Mouse (Mus musculus) stomach, embryonic 14.5 days (tissue): Measurements from ENCODE around the gene Lamb3. TPM values are rescaled to one million over a fixed set of nuclear protein-coding genes. Genes with fewer than 3 reads are reported as not detected.
A peak's percentile ranks its signal among the peaks of the same experiment; 100 is the strongest.

Experiments used
- ATAC-seq: fragments of 200-750 bp; cut with Nextera tagmentation; 2 replicates; pipeline ENCODE4 v1.8.0; 2017; ENCODE audit warnings: low read depth, moderate TSS enrichment; ENCODE audit not compliant: insufficient number of reproducible peaks, insufficient read depth, low FRiP score
- H3K27ac ChIP-seq: fragments of 300-500 bp; sonication (generic); 2 replicates; pipeline ENCODE4 v1.5.1; 2014; ENCODE audit warnings: mild to moderate bottlenecking, low read length, moderate library complexity, mixed read lengths
- H3K27me3 ChIP-seq: fragments of 300-500 bp; sonication (generic); 2 replicates; pipeline ENCODE4 v1.6.1; 2014; ENCODE audit warnings: low read length, control low read depth, mixed read lengths; ENCODE audit not compliant: control insufficient read depth, insufficient read depth
- H3K36me3 ChIP-seq: fragments of 300-500 bp; sonication (generic); 2 replicates; pipeline ENCODE4 v1.6.1; 2014; ENCODE audit warnings: mild to moderate bottlenecking, control low read depth, low read length, moderate library complexity, mixed read lengths; ENCODE audit not compliant: control insufficient read depth, insufficient read depth
- H3K4me1 ChIP-seq: fragments of 300-500 bp; sonication (generic); 2 replicates; pipeline ENCODE4 v1.6.1; 2014; ENCODE audit warnings: low read length, control low read depth, mixed read lengths; ENCODE audit not compliant: control insufficient read depth, insufficient read depth
- H3K4me2 ChIP-seq: fragments of 300-500 bp; sonication (generic); replicated peaks from 2 replicates; pipeline ENCODE4 v1.6.1; 2014; ENCODE audit warnings: low read depth, low read length, control low read depth
- H3K4me3 ChIP-seq: fragments of 300-500 bp; sonication (generic); 2 replicates; pipeline ENCODE4 v1.5.1; 2014; ENCODE audit warnings: low read depth, low read length, control low read depth
- H3K9ac ChIP-seq: fragments of 300-500 bp; sonication (generic); replicated peaks from 2 replicates; pipeline ENCODE4 v1.6.1; 2014; ENCODE audit warnings: low read depth, mild to moderate bottlenecking, control low read depth, low read length, moderate library complexity, mixed read lengths
- H3K9me3 ChIP-seq: fragments of 300-500 bp; sonication (generic); 2 replicates; pipeline ENCODE4 v1.6.1; 2016; ENCODE audit warnings: low read depth, low read length, control low read depth; ENCODE audit not compliant: control insufficient read depth
- WGBS: fragments of 180-500 bp; shearing (Covaris S2); extraction: QIAGEN DNeasy Blood & Tissue Kit; methylation state at CpG from one replicate; pipeline ENCODE4 v1.1.7; 2014; 5-methylcytosine and 5-hydroxymethylcytosine counted together
- polyA plus RNA-seq: library from polyadenylated mRNA; unstranded; fragments of >200 nt; fragmentation: Nextera tagmentation; extraction: Ambion mirVana; gene quantifications from 2 replicates; pipeline ENCODE4 v1.2.1, GENCODE M21; 2014

The Lamb3 gene
- polyA plus RNA-seq, 1 experiment from 2014 or later = 9.7 TPM

DNA sequence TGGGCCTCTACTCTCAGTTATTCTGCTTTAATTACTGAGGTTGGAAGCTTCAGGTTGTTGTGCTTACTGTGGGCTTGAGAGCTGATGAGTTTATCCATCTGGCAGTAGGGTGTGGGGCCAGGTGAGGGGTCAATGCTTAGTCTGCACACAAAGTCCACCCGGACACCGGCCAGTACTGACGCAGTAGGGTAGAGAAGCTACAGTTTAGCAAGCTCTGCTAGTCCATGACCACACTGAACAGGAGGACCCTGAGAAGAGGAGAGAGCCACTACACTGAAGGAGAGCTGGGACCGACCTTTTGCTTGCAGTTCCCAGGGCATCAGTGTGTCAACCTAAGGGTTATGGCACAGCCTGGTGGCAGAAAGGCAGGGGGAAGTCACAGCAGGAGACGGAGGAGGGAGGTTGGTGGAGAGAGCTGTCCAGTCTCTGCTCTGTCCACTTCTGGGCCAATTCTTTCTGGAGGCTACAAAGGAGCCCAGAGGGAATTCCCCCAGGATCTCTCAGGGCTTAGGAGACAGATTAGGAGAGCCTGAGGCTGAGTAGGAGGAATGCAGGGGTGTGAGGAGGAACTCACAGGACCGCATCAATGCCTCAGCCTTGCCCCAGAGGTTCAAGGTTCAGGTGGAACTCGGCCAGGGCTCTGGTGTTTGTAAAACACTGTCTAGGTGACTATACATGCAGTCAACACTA, 119.1 kb downstream of the Lamb3 start:
- Histone ChIP-seq H3K9ac (no peak overlapping the region), H3K36me3 (no peaks in the 10 kb centered on the region), H3K4me2 (no peak overlapping the region), H3K27me3 (no peaks in the 10 kb centered on the region), H3K27ac (no peak overlapping the region), H3K9me3 (no peaks in the 10 kb centered on the region), H3K4me3 (no peak overlapping the region), H3K4me1 (no peaks in the 10 kb centered on the region)
- 52% methylated on average over 7 of the region's 7 CpGs for WGBS
- ATAC-seq = no peak

GRCm38 (mm10) chr1:193327216-193327615, 119.7 kb downstream of the Lamb3 start:
- Histone ChIP-seq H3K9me3 (no peaks in the 10 kb centered on the region), H3K4me2 (no peak overlapping the region), H3K4me3 (no peak overlapping the region), H3K27ac (no peak overlapping the region), H3K4me1 (no peaks in the 10 kb centered on the region), H3K36me3 (no peaks in the 10 kb centered on the region), H3K9ac (no peak overlapping the region), H3K27me3 (no peaks in the 10 kb centered on the region)
- no peak for ATAC-seq
- WGBS = 68% methylated on average over 1 of the region's 1 CpGs

- no peak overlapping the region for H3K4me3 ChIP-seq
- H3K36me3 ChIP-seq = no peaks in the 10 kb centered on the region
- no peaks in the 10 kb centered on the region for H3K27me3 ChIP-seq
- no peaks in the 10 kb centered on the region for H3K4me1 ChIP-seq
- H3K27ac ChIP-seq = no peak overlapping the region
- H3K9ac ChIP-seq = no peak overlapping the region
- H3K9me3 ChIP-seq = no peaks in the 10 kb centered on the region
- ATAC-seq = no peak
- H3K4me2 ChIP-seq = no peak overlapping the region
- 77% methylated on average over 5 of the region's 5 CpGs for WGBS
Measured at GRCm38 (mm10) chr1:193327686-193328085, 120.2 kb downstream of the Lamb3 start.

GRCm38 (mm10) chr1:193329557-193329956, 122.1 kb downstream of the Lamb3 start:
- WGBS = 78% methylated on average over 9 of the region's 9 CpGs
- H3K27ac ChIP-seq = no peak overlapping the region
- ATAC-seq = no peak
- H3K4me2 ChIP-seq = no peak overlapping the region
- no peaks in the 10 kb centered on the region for H3K9me3 ChIP-seq
- H3K4me3 ChIP-seq = no peak overlapping the region
- H3K27me3 ChIP-seq = no peaks in the 10 kb centered on the region
- no peaks in the 10 kb centered on the region for H3K36me3 ChIP-seq
- no peaks in the 10 kb centered on the region for H3K4me1 ChIP-seq
- H3K9ac ChIP-seq = no peak overlapping the region

DNA sequence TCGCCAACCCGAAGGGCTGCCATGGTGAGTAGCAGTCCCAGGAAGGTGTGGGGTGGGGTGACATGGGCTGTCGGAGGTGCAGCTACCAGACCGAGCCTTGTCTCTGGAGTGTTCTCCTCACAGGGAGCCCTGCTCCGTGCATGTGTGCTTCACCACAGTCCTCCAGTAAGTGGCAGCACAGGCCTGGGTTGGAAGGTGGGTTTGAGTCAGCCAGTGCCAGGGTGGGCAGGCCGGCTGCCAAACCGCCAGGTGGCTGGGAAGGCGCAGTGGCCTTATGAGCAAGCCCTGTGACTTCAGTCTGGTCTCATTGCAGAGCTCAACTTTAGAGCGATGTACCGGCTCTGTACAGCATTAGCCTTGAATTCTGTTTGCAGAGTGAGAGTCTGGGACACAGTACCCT, 122.7 kb downstream of the Lamb3 start:
- no peaks in the 10 kb centered on the region for H3K27me3 ChIP-seq
- no peaks in the 10 kb centered on the region for H3K4me1 ChIP-seq
- no peak overlapping the region for H3K9ac ChIP-seq
- no peaks in the 10 kb centered on the region for H3K9me3 ChIP-seq
- no peaks in the 10 kb centered on the region for H3K36me3 ChIP-seq
- no peak overlapping the region for H3K4me2 ChIP-seq
- no peak overlapping the region for H3K4me3 ChIP-seq
- no peak overlapping the region for H3K27ac ChIP-seq
- ATAC-seq = peak; percentile 65; the same call in 1 of the 2 replicates
- WGBS = 46% methylated on average over 10 of the region's 10 CpGs

- Histone ChIP-seq H3K9me3 (no peaks in the 10 kb centered on the region), H3K9ac (no peak overlapping the region), H3K27me3 (no peaks in the 10 kb centered on the region), H3K27ac (no peak overlapping the region), H3K4me1 (no peaks in the 10 kb centered on the region), H3K4me2 (no peak overlapping the region), H3K4me3 (no peak overlapping the region), H3K36me3 (no peaks in the 10 kb centered on the region)
- 87% methylated on average over 7 of the region's 7 CpGs for WGBS
- ATAC-seq = no peak
Measured at GRCm38 (mm10) chr1:193330626-193331025, 123.1 kb downstream of the Lamb3 start.

- Histone ChIP-seq H3K27ac (no peak overlapping the region), H3K36me3 (no peaks in the 10 kb centered on the region), H3K9me3 (no peaks in the 10 kb centered on the region), H3K4me3 (no peak overlapping the region), H3K27me3 (no peaks in the 10 kb centered on the region), H3K9ac (no peak overlapping the region), H3K4me2 (no peak overlapping the region), H3K4me1 (no peaks in the 10 kb centered on the region)
- WGBS = 89% methylated on average over 13 of the region's 13 CpGs
- ATAC-seq = no peak
Measured at GRCm38 (mm10) chr1:193332018-193332417, 124.5 kb downstream of the Lamb3 start.

DNA sequence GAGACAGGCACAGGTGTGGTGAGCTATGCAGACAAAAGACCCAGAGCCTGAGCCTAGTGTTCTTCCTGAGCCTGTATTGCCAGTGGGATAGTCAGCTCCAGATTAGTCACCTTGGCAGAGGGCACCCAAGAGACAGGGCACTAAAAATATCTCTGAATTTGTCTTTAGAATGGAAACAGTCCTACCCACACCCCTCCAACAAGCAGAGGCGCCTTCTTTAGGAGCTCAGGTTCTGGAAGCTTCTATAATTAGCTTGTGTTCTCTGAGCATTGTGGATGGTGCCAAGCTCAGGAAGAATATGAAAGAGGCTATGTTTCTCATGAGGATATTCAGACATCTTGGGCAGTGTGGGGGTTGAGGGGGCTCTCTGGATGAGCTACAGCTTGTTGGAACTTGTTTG, 125.2 kb downstream of the Lamb3 start:
- WGBS = 91% methylated on average over 1 of the region's 1 CpGs
- Histone ChIP-seq H3K9me3 (no peaks in the 10 kb centered on the region), H3K36me3 (no peaks in the 10 kb centered on the region), H3K4me2 (no peak overlapping the region), H3K9ac (no peak overlapping the region), H3K27me3 (no peaks in the 10 kb centered on the region), H3K4me1 (no peaks in the 10 kb centered on the region), H3K4me3 (no peak overlapping the region), H3K27ac (no peak overlapping the region)
- ATAC-seq = no peak

GRCm38 (mm10) chr1:193333776-193334175, 126.3 kb downstream of the Lamb3 start:
- WGBS = 84% methylated on average over 3 of the region's 3 CpGs
- H3K4me3 ChIP-seq = no peak overlapping the region
- no peaks in the 10 kb centered on the region for H3K36me3 ChIP-seq
- no peak overlapping the region for H3K9ac ChIP-seq
- H3K9me3 ChIP-seq = no peaks in the 10 kb centered on the region
- no peaks in the 10 kb centered on the region for H3K4me1 ChIP-seq
- no peak overlapping the region for H3K27ac ChIP-seq
- H3K4me2 ChIP-seq = no peak overlapping the region
- no peaks in the 10 kb centered on the region for H3K27me3 ChIP-seq
- ATAC-seq = no peak
